Mouse (Mus musculus) bone marrow macrophage, adult 2 months (primary cell): ENCODE measurements around the gene Pgm2l1.

Experiments used
- CTCF ChIP-seq: IDR thresholded peaks from 2 replicates; pipeline ENCODE4 v1.5.1; 2012; ENCODE audit warnings: low read depth, mild to moderate bottlenecking, low read length, moderate library complexity
- POLR2A ChIP-seq: IDR thresholded peaks from 2 replicates; pipeline ENCODE4 v1.6.1; 2012; ENCODE audit warnings: mild to moderate bottlenecking, low read depth, low read length, borderline replicate concordance

GRCm38 (mm10) chr7:100182388-100182787 lies 44.8 kb upstream of the Pgm2l1 start:
- TF ChIP-seq CTCF (no peak), POLR2A (no peak)
